Mouse (Mus musculus) forebrain, postnatal 0 days (tissue): Measurements from ENCODE around the gene Ackr3. TPM values are rescaled to one million over a fixed set of nuclear protein-coding genes. Genes with fewer than 3 reads are reported as not detected.
A peak's percentile ranks its signal among the peaks of the same experiment; 100 is the strongest.

Source experiments
- ATAC-seq: fragments of 200-750 bp; cut with Nextera tagmentation; 2 replicates; pipeline ENCODE4 v1.8.0; 2017; ENCODE audit warnings: mild to moderate bottlenecking, moderate library complexity
- DNase-seq: peaks from one replicate; pipeline ENCODE4 v3.0.0-alpha.2; 2015
- H3K27ac ChIP-seq: fragments of 300-500 bp; sonication (generic); 2 replicates; pipeline ENCODE4 v1.5.1; 2014; ENCODE audit warnings: low read depth, mild to moderate bottlenecking, antibody characterized with exemption, low read length, moderate library complexity, mixed read lengths
- H3K27me3 ChIP-seq: fragments of 300-500 bp; sonication (generic); 2 replicates; pipeline ENCODE4 v1.6.1; 2014; ENCODE audit warnings: mild to moderate bottlenecking, low read length, mixed read lengths; ENCODE audit not compliant: insufficient read depth
- H3K36me3 ChIP-seq: fragments of 300-500 bp; sonication (generic); 2 replicates; pipeline ENCODE4 v1.6.1; 2014; ENCODE audit warnings: mild to moderate bottlenecking, moderate library complexity; ENCODE audit not compliant: insufficient read depth
- H3K4me1 ChIP-seq: fragments of 300-500 bp; sonication (generic); 2 replicates; pipeline ENCODE4 v1.6.1; 2014; ENCODE audit warnings: antibody characterized with exemption; ENCODE audit not compliant: insufficient read depth
- H3K4me2 ChIP-seq: fragments of 300-500 bp; sonication (generic); 2 replicates; pipeline ENCODE4 v1.6.1; 2014; ENCODE audit warnings: low read depth, mild to moderate bottlenecking, moderate library complexity
- H3K4me3 ChIP-seq: fragments of 300-500 bp; sonication (generic); 2 replicates; pipeline ENCODE4 v1.5.1; 2014; ENCODE audit warnings: low read depth, low read length, mixed read lengths
- H3K9ac ChIP-seq: fragments of 300-500 bp; sonication (generic); 2 replicates; pipeline ENCODE4 v1.6.1; 2014; ENCODE audit warnings: mild to moderate bottlenecking
- H3K9me3 ChIP-seq: fragments of 300-500 bp; sonication (generic); 2 replicates; pipeline ENCODE4 v1.6.1; 2016; ENCODE audit warnings: low read length
- CTCF ChIP-seq: sonication (generic); IDR thresholded peaks from 2 replicates; pipeline ENCODE4 v1.5.1; 2016; ENCODE audit warnings: antibody characterized with exemption, control low read depth, low read depth
- WGBS: fragments of 180-500 bp; shearing (Covaris S2); extraction: QIAGEN DNeasy Blood & Tissue Kit; methylation state at CpG from one replicate; pipeline ENCODE4 v1.1.7; 2014; 5-methylcytosine and 5-hydroxymethylcytosine counted together
- polyA plus RNA-seq: library from polyadenylated mRNA; unstranded; fragments of >200 nt; fragmentation: Nextera tagmentation; extraction: Ambion mirVana; gene quantifications from 2 replicates; pipeline ENCODE4 v1.2.1, GENCODE M21; 2015
- total RNA-seq: library from RNA; depleted of rRNA; stranded (reverse); fragments of >200 nt; gene quantifications from 2 replicates; pipeline ENCODE4 v1.2.3, GENCODE M21; 2014

The Ackr3 gene
- total and polyA plus RNA-seq, 2 experiments from 2014 or later = 10.0 to 10.2 TPM

GRCm38 (mm10) chr1:90209069-90209468 lies 5.3 kb downstream of the Ackr3 start:
- ATAC-seq (peak; percentile 87), DNase-seq (peak; percentile 48)
- Histone ChIP-seq H3K4me2 (peak overlapping the region; percentile 47; the same call in 1 of the 2 replicates), H3K4me1 (peaks cover 10% of the 10 kb centered on the region; the same call in 1 of the 2 replicates), H3K9ac (no peak overlapping the region), H3K9me3 (no peaks in the 10 kb centered on the region), H3K27me3 (no peaks in the 10 kb centered on the region), H3K36me3 (peaks cover 1% of the 10 kb centered on the region; the same call in 1 of the 2 replicates), H3K27ac (peak overlapping the region; percentile 29; the same call in 1 of the 2 replicates), H3K4me3 (no peak overlapping the region)
- WGBS = 40% methylated on average over 5 of the region's 5 CpGs
- TF ChIP-seq CTCF = no peak

GRCm38 (mm10) chr1:90209741-90210140 lies 6.0 kb downstream of the Ackr3 start:
- ATAC-seq = no peak
- H3K4me1 ChIP-seq = peaks cover 10% of the 10 kb centered on the region; the same call in 1 of the 2 replicates
- H3K27ac ChIP-seq = peak overlapping the region; percentile 29; the same call in 1 of the 2 replicates
- H3K4me2 ChIP-seq = no peak overlapping the region
- WGBS = 81% methylated on average over 2 of the region's 2 CpGs
- TF ChIP-seq CTCF = no peak
- no peaks in the 10 kb centered on the region for H3K9me3 ChIP-seq
- H3K9ac ChIP-seq = no peak overlapping the region
- H3K27me3 ChIP-seq = no peaks in the 10 kb centered on the region
- H3K4me3 ChIP-seq = no peak overlapping the region
- DNase-seq = no peak
- peaks cover 8% of the 10 kb centered on the region; the same call in 1 of the 2 replicates for H3K36me3 ChIP-seq

DNA sequence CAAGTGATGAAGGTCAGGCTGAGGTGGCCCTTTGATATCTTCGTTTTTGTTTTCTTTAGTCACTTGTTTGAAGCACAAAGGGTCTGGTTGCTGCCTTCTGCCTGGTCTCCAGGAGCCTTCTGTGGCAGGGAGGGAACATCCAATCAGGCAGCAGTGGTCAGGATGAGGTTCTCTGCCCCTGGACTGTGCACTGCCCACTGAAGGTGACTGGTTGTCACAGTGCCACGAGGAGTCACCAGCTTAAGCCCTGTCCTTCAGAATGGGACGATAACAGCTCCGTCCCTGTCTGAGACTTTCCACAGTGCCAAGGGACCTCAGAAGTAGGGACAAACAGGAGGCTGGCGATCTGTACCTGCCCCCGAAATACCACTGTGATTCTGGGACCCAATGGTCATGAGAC lies 6.6 kb downstream of the Ackr3 start:
- WGBS = 88% methylated on average over 6 of the region's 6 CpGs
- Histone ChIP-seq H3K4me3 (no peak overlapping the region), H3K27me3 (no peaks in the 10 kb centered on the region), H3K9me3 (no peaks in the 10 kb centered on the region), H3K4me1 (peaks cover 10% of the 10 kb centered on the region; the same call in 1 of the 2 replicates), H3K27ac (0 out of 2 replicates have a peak overlapping the region, but pooled peaks have one; percentile 21), H3K9ac (no peak overlapping the region), H3K36me3 (peaks cover 11% of the 10 kb centered on the region; the same call in 1 of the 2 replicates), H3K4me2 (no peak overlapping the region; the same call in 1 of the 2 replicates)
- DNase-seq (no peak), ATAC-seq (no peak)
- TF ChIP-seq CTCF = no peak

DNA sequence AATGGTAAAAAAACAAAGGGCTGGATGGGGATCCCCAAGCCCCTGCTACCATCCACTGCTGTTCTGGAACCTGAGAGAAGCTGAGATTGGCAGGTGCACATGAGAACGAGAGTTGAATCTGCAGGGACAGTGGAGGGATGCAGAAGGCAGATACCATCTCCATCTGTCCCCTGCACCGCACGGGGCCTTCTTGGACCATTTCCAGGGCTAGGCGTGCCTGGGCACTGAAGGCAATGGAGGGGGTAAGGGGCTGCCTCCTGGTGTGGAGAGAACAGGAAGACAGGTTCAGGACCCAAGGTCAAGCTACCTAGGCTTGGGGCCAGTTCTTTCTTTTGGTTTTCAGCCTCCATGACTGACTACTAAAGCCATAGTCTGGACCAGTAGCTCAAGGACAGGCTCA lies 7.0 kb downstream of the Ackr3 start:
- 25% methylated on average over 4 of the region's 4 CpGs for WGBS
- no peak overlapping the region for H3K4me3 ChIP-seq
- peaks cover 11% of the 10 kb centered on the region for H3K36me3 ChIP-seq
- peak overlapping the region; percentile 10; the same call in 1 of the 2 replicates for H3K4me2 ChIP-seq
- TF ChIP-seq CTCF = no peak
- ATAC-seq = no peak
- H3K27ac ChIP-seq = 0 out of 2 replicates have a peak overlapping the region, but pooled peaks have one; percentile 21
- peaks cover 6% of the 10 kb centered on the region; the same call in 1 of the 2 replicates for H3K4me1 ChIP-seq
- no peaks in the 10 kb centered on the region for H3K9me3 ChIP-seq
- H3K9ac ChIP-seq = no peak overlapping the region
- H3K27me3 ChIP-seq = no peaks in the 10 kb centered on the region
- no peak for DNase-seq

DNA sequence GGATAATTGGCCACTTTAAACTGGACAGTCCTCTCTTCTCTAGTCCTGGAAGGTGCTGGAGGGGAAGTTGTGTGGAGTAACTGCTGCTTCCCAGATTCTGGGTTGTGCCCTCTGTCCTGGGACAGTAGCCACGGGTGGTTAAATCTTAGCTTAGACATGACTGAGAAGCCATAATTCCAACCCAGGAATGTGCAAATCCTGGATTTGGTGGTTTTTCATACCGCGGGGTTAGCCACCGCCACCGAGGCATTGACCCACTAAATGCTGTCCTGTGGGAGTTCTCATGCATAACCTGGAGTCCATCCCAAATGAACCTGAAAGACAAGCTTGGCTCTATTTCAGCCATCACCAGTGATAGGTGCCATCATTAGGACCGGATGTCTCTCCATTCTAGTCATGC lies 8.6 kb downstream of the Ackr3 start:
- no peaks in the 10 kb centered on the region for H3K9me3 ChIP-seq
- ATAC-seq (no peak), DNase-seq (no peak)
- H3K4me1 ChIP-seq = peaks cover 6% of the 10 kb centered on the region; the same call in 1 of the 2 replicates
- no peak for TF ChIP-seq CTCF
- no peak overlapping the region for H3K4me3 ChIP-seq
- 89% methylated on average over 6 of the region's 6 CpGs for WGBS
- H3K27ac ChIP-seq = no peak overlapping the region
- no peak overlapping the region for H3K4me2 ChIP-seq
- H3K27me3 ChIP-seq = no peaks in the 10 kb centered on the region
- no peak overlapping the region for H3K9ac ChIP-seq
- peaks cover 11% of the 10 kb centered on the region for H3K36me3 ChIP-seq

- H3K9ac ChIP-seq = no peak overlapping the region
- TF ChIP-seq CTCF = no peak
- H3K9me3 ChIP-seq = no peaks in the 10 kb centered on the region
- peaks cover 6% of the 10 kb centered on the region; the same call in 1 of the 2 replicates for H3K4me1 ChIP-seq
- no peak overlapping the region for H3K27ac ChIP-seq
- no peak overlapping the region for H3K4me3 ChIP-seq
- peaks cover 11% of the 10 kb centered on the region for H3K36me3 ChIP-seq
- ATAC-seq (no peak), DNase-seq (no peak)
- H3K27me3 ChIP-seq = no peaks in the 10 kb centered on the region
- H3K4me2 ChIP-seq = no peak overlapping the region
- WGBS = 70% methylated on average over 6 of the region's 6 CpGs
Measured at GRCm38 (mm10) chr1:90212901-90213300, 9.1 kb downstream of the Ackr3 start.

- 95% methylated on average over 12 of the region's 12 CpGs for WGBS
- no peak for ATAC-seq
- H3K27me3 ChIP-seq = no peaks in the 10 kb centered on the region
Measured at GRCm38 (mm10) chr1:90214021-90214420, 10.2 kb downstream of the Ackr3 start.

More at GRCm38 (mm10) chr1:90214021-90214420, 10.2 kb downstream of the Ackr3 start:
- Histone ChIP-seq H3K9me3 (no peaks in the 10 kb centered on the region), H3K27ac (no peak overlapping the region), H3K36me3 (peaks cover 11% of the 10 kb centered on the region), H3K4me1 (peaks cover 3% of the 10 kb centered on the region; the same call in 1 of the 2 replicates), H3K4me3 (no peak overlapping the region), H3K9ac (no peak overlapping the region), H3K4me2 (no peak overlapping the region)
- DNase-seq = no peak
- TF ChIP-seq CTCF = no peak
